Mouse (Mus musculus) skeletal muscle tissue, adult 2 months (tissue): ENCODE data around the gene Rrp15.
"Not testable (repeated sequence)": the region's sequence is repeated elsewhere in the genome, so short reads cannot be mapped to it uniquely, and the experiment has no call there.

Experiments
- DNase-seq: peaks from one replicate; pipeline ENCODE4 v3.0.0-alpha.2; 2012; ENCODE audit warnings: low read depth, low spot score

Rrp15 gene

GRCm38 (mm10) chr1:186748724-186749653, at the start of gene Rrp15:
Gene Rrp15 (minus strand): TSS chr1:186749358.
- DNase-seq: peak; percentile 85

- DNase-seq: no peak
Measured at GRCm38 (mm10) chr1:186797991-186798390, 48.8 kb upstream of the Rrp15 start.

GRCm38 (mm10) chr1:186785359-186785758, 36.2 kb upstream of the Rrp15 start:
- DNase-seq: no peak

- no peak for DNase-seq
Measured at GRCm38 (mm10) chr1:186780826-186781225, 31.7 kb upstream of the Rrp15 start.

- no peak for DNase-seq
Measured at GRCm38 (mm10) chr1:186773124-186773523, 24.0 kb upstream of the Rrp15 start.

GRCm38 (mm10) chr1:186772547-186773077, 23.5 kb upstream of the Rrp15 start:
- DNase-seq: no peak

- DNase-seq: no peak
Measured at GRCm38 (mm10) chr1:186772005-186772404, 22.8 kb upstream of the Rrp15 start.

GRCm38 (mm10) chr1:186770659-186771058, 21.5 kb upstream of the Rrp15 start:
- DNase-seq: no peak

GRCm38 (mm10) chr1:186768392-186768791, 19.2 kb upstream of the Rrp15 start:
- no peak for DNase-seq

- not testable (repeated sequence) for DNase-seq
Measured at GRCm38 (mm10) chr1:186763451-186763850, 14.3 kb upstream of the Rrp15 start.

GRCm38 (mm10) chr1:186749675-186750283, 621 bp upstream of the Rrp15 start:
- no peak for DNase-seq

GRCm38 (mm10) chr1:186739828-186740227, 9.3 kb downstream of the Rrp15 start:
- no peak for DNase-seq

GRCm38 (mm10) chr1:186735537-186735936, 13.6 kb downstream of the Rrp15 start:
- DNase-seq: no peak

GRCm38 (mm10) chr1:186733052-186733451, 16.1 kb downstream of the Rrp15 start:
- no peak for DNase-seq

- DNase-seq: no peak
Measured at GRCm38 (mm10) chr1:186728778-186729177, 20.4 kb downstream of the Rrp15 start.

- DNase-seq: no peak
Measured at GRCm38 (mm10) chr1:186726117-186726516, 23.0 kb downstream of the Rrp15 start.

GRCm38 (mm10) chr1:186722299-186722698, 26.9 kb downstream of the Rrp15 start:
- DNase-seq: no peak

GRCm38 (mm10) chr1:186721846-186722245, 27.3 kb downstream of the Rrp15 start:
- peak; percentile 81 for DNase-seq

- no peak for DNase-seq
Measured at GRCm38 (mm10) chr1:186721166-186721565, 28.0 kb downstream of the Rrp15 start.

- no peak for DNase-seq
Measured at GRCm38 (mm10) chr1:186719708-186720107, 29.4 kb downstream of the Rrp15 start.

GRCm38 (mm10) chr1:186718881-186719280, 30.3 kb downstream of the Rrp15 start:
- no peak for DNase-seq
